Mouse (Mus musculus): ENCODE measurements around the gene Timp2. TPM values are rescaled to one million over a fixed set of nuclear protein-coding genes. Genes with fewer than 3 reads are reported as not detected.

Timp2 gene
- total RNA-seq, 2 experiments from 2014 or later, result 73.9 to 92.0 TPM

DNA sequence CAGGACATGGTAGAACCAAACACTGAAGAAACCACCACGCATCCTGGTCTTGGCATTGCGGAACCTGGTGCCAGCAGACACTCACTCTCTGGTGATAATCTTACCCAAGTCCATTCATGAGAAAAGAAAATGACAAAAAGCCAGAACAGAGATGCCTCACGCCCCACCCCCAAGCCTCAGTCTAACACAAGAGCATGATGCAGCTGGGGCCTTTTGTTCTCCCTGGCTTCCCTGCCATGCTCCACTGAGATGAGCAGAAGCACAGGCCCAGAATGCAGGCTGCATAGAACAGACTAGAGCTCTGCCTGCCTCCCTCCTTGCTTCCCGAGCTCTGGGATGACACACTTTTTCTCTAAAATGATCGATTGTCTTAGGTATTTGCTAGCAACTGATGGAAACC lies 92.4 kb downstream of the Timp2 start:
- intact Hi-C loops (cut with DNase I), result no loop called here
- no peak for DNase-seq

DNA sequence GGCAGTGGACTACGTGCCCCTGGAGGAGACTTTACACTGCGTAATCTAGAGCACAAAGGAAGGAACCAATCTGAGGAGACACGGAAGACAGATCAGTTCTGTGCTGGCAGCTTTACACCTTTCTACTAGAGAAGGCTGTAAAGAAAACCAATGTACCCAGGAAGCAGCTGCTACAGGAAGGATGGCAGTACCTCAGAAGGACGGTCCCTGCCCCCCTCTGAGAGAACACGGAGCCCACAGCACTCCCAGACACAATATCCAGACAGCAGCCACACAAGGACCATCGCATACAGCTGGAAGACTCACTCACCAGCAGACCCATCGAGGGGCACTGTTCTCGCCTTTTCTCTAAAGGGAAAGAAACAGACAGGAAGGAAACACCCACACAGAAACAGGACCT lies 95.5 kb downstream of the Timp2 start:
- intact Hi-C loops (cut with DNase I), result no loop called here
- DNase-seq, result no peak

DNA sequence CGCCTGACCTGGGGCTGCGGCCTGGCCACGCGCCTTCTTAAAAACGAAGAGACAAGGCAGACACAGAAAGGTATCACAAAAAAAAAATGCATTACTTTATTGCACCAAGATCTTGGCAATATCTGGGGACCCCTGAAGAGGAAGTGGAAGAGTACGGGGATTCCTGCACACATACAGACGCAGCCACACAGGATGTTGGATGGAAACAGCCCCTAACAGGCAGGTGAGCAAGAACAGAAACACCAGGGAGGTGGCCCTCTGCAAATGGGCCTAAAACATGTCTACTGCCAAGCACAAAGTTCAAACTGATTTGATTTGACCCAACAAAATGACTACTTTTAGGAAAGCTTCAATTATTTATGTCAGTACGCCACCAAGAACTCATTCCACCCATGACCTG lies 96.0 kb downstream of the Timp2 start:
- no peak for DNase-seq
- intact Hi-C loops (cut with DNase I), result no loop called here

DNA sequence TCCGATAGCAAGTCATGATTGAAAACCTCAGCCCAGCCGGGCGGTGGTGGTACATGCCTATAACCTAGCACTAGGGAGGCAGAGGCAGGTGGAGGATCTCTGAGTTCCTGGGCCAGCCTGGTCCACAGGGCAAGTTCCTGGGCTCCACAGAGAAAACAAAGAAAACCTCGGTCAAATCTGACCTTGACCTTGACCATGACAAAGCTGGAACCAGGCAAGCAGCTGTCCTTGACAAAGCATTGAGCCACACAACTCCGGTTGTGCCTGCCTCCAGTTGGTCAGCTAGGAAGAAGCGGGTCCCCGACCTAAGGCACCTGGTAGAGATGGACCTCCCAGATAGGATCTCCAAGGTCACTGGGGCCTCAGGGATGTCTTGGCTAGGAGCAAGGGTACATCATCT lies 99.2 kb downstream of the Timp2 start:
- DNase-seq, result no peak
- intact Hi-C loops (cut with DNase I), result no loop called here

DNA sequence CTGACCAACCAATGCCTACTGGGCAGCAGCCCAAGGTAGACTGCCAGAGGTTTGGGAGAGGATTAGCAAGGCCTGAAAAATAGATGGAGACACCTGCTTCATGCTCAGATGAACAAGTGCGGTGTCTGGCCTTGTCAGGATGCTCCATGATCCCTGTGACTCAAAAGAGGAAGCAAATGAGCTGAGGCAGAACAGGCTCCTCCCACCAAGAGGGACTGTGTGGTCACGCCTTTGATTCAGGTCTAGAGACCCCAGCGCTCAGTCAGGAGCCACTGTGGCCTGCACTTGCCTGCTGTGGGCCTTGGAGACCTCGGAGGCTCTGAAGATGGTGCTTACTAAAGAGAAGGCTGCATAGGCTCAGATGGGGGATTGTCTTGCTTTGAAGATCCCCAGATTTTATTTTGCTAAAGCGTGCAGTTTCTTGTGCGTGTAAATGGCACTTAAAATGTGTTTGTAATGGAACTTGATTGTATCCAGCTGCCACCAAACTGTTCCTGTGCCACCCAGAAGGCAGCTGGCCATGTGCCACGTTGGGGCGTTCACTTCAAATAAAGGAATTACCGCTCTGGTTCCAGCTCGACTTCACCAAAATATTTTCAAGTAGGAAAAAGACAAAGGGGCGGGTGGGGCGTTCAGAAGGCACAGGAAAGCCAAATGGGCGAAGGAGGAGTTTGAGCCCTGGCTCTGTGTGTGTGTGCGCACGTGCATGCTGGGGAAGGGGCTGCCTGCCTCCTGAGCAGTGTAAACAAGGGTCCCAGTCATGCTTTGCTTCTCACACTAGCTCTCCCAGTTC lies 101.2 kb downstream of the Timp2 start:
- peak; percentile 44 to 53 for DNase-seq
- intact Hi-C loops (cut with DNase I), result no loop called here

DNA sequence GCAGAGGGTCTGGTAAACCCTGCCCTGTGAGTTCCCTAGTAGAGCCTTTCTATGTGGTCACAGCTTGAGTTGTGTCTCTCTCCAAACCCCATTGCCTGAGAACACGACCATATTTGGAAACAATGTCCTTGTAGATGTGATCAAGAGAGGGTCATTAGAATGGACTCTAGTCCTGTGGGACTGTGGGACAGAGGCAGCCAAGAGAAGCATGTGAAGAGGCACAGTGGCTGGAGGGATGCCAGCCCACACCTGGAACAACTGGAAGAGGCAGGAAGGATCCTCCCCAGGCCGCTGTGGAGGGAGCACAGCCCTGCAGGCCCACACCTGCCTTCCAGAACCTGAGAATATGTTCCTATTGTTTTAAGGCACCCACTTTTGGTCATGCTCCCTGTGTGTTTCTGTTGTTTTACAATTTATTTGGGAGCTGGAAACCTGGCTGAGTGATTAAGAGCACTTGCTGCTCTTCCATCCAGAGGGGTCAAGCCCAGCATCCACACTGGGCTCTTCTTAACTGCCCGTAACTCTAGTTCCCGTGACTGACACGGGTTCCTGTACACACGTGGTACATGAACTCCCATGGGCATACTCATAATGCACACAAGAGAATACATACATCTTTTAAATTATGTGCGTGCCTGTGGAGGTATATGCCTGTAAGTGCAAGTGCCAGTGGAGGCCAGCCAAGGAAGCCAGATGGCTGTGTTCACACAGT lies 101.9 kb downstream of the Timp2 start:
- intact Hi-C loops (cut with DNase I), result no loop called here
- no peak for DNase-seq

Other genes with a start within 250 kb of the Timp2 start
- gene Dnah17, start 225.1 kb downstream of the Timp2 start, total RNA-seq (2021), result under 1 TPM; 0.10 to 0.22 TPM
- 10 to 100 TPM; 33.5 to 34.7 TPM for gene Cyth1, start 107.1 kb downstream of the Timp2 start, total RNA-seq (2021)
- 10 to 100 TPM; 11.1 to 14.7 TPM for gene Usp36, start 65.5 kb downstream of the Timp2 start, total RNA-seq (2021)
- gene Cep295nl, start 13.2 kb downstream of the Timp2 start, total RNA-seq (2021), result 1 to 10 TPM; 1.2 to 1.3 TPM
- 10 to 100 TPM; 13.0 to 19.2 TPM for gene Lgals3bp, start 46.4 kb upstream of the Timp2 start, total RNA-seq (2021)
- gene Cant1, start 63.3 kb upstream of the Timp2 start, total RNA-seq (2021), result 1 to 10 TPM; 9.4 to 9.7 TPM
- 1 to 10 TPM; 9.3 to 9.7 TPM for gene C1qtnf1, start 72.5 kb upstream of the Timp2 start, total RNA-seq (2021)
- 1 to 10 TPM; 4.6 to 4.7 TPM for gene Engase, start 121.1 kb upstream of the Timp2 start, total RNA-seq (2021)